Mouse (Mus musculus): ENCODE results near the gene Hist1h2an.
"Not testable (repeated sequence)": the region's sequence is repeated elsewhere in the genome, so short reads cannot be mapped to it uniquely, and the experiment has no call there.

DNA sequence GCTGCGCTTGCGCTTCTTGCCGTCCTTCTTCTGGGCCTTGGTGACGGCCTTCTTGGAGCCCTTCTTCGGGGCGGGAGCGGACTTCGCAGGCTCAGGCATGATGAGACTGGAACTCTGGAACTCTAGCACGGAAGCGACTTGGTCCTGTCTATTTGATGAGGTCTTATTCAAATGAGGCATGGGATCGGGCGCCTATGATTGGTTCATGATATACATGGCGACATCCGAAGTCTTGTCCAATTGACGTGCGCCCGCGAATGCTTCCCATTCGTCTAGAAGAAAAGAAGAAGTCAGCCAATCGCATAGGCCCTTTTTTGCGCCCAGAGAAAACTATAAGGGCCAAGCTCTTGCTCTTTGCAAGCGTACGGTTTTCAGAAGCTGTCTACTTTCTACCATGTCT lies 23.1 kb upstream of the Hist1h2an start, which contains the start of the genes Hist1h2bq and Hist1h2ao:
- not testable (repeated sequence) for TF ChIP-seq CTCF (IDR thresholded peaks at IDR 0.05); POLR2A (IDR thresholded peaks at IDR 0.05; ENCODE audit: insufficient read depth, low read depth, low read length)

Measured in heart, adult 2 months (tissue).